Mouse (Mus musculus) Patski (cell line): ENCODE measurements around the gene Cer1. TPM values are rescaled to one million over a fixed set of nuclear protein-coding genes. Genes with fewer than 3 reads are reported as not detected.

Source experiments
- ATAC-seq: fragments of 100-300 bp; one replicate; pipeline ENCODE4 v1.8.0; 2021
- CTCF ChIA-PET: fragments of 350-600 bp; sonication (Branson Sonifier 250); formaldehyde crosslinking; loops from one replicate; lab custom pipeline; 2022; ENCODE audit warnings: inconsistent platforms; lab: Charles Lee
- POLR2A ChIA-PET: fragments of 350-600 bp; sonication (Branson Sonifier 250); formaldehyde crosslinking; loops from one replicate; lab custom pipeline; 2022; ENCODE audit warnings: antibody characterized with exemption, inconsistent platforms; lab: Charles Lee
- DNase-seq: peaks from one replicate; pipeline ENCODE4 v3.0.0-alpha.2; 2011; ENCODE audit warnings: low read depth, low spot score
- H3K27me3 ChIP-seq: fragments of 371-371 bp; one replicate; pipeline ENCODE4 v1.5.1; 2021
- CTCF ChIP-seq: fragments of 100-300 bp; IDR thresholded peaks from one replicate; pipeline ENCODE4 v1.5.1; 2021
- in situ Hi-C: fragments of 300-500 bp; cut with MboI; formaldehyde crosslinking; loops from 3 replicates; pipeline ENCODE4 v1.11.1; 2018; ENCODE audit warnings: low pct_unique_long_range_greater_than_20kb, mixed read lengths
- polyA plus RNA-seq: library from polyadenylated mRNA; unstranded; gene quantifications from one replicate; pipeline ENCODE4 v1.2.3, GENCODE M21; 2021

Gene Cer1
- polyA plus RNA-seq, 1 experiment from 2014 or later = not detected

GRCm38 (mm10) chr4:82860566-82860965 is 24.4 kb downstream of the Cer1 start:
- ATAC-seq (no peak), DNase-seq (no peak)
- no peaks in the 10 kb centered on the region for H3K27me3 ChIP-seq
- ChIA-PET CTCF (no interaction called here), POLR2A (no interaction called here)
- TF ChIP-seq CTCF = no peak
- in situ Hi-C loops = no loop called here

DNA sequence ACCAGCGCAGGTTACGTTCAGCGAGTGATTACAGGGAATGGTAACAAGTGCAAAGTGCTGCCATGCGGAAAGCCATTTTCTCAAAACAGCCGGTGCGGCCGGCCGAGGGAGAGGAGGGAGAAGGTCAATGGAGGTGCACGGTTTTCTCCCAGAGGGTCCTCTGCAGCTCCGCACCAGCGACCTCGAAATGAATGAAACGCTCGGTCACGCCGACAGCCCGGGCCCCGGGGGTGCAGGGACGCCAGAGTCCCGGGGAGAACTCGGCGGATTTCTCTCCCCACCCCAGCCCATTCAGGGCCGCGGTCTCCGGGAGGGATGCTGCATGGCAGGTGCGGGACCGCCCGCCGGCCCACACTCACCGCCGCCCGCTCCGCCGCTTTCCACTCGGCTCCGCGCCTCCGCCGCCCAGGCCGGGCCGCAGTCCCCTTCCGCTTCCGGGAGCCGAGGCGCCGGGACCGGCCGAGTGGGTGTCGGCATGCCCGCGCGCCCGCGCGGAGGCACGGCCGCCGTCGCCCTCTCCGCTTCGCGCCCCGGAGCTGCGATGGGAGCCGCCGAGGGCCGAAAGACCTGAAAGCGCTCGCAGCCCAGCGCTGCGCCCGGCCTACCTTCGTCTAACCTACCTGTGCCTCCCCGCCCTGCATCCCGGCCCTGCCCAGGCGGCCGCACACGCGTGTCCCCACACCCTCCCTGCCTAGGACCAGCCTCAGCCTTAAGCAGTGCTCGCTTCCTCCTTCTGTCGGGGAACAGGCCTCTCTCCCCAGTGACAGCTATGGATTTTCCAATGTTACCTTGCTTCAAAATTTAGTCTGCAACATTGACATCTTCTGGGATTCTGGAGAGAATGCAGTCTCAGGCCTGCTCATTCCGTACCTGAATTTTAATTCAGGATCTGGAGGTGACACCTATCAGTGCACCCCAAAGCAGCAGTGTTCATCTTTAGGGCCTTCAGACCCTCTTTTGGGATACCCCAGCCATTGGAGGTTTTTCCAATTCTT is 25.5 kb downstream of the Cer1 start, which contains the start of gene Zdhhc21:
Gene Zdhhc21, minus strand, starts transcription at position 828 of the 995 bp plus-strand sequence.
- no peak for TF ChIP-seq CTCF
- in situ Hi-C loops = no loop called here
- peak; percentile 80 for ATAC-seq
- ChIA-PET POLR2A (no interaction called here), CTCF (no interaction called here)
- H3K27me3 ChIP-seq = no peaks in the 10 kb centered on the region
- DNase-seq = no peak

DNA sequence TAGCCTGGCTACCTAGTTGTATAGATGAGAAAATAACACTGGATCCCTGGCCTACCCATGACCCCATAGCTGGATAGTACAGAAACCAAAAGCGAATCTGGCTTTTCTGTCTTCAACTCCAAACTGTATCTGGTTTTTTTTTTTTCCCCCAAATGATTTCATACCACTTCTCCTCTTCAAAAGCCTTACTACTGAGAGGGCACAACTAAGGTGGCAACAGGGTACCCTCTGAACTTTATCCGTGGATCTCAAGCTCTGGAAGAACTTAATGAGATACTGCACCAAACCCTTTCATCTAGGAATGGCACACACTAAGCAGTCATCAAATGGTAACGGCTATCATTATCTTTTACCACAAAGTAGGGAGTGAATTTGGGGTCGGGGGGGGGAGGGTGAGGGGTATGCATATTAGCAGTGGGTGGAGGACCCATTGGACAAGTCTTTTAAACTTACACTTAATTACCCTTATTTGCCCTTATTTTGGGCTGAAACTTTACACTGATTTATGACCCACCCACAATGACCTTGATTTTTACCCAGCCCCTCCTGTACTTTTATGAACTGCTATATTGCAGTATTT is 26.4 kb downstream of the Cer1 start:
- ChIA-PET CTCF (no interaction called here), POLR2A (interaction anchor here (1.4 kb wide), 1 partner anchor 92 kb away, joined by 3 read pairs; no protein-coding TSS in a partner anchor)
- ATAC-seq (no peak), DNase-seq (no peak)
- no peaks in the 10 kb centered on the region for H3K27me3 ChIP-seq
- no peak for TF ChIP-seq CTCF
- in situ Hi-C loops = no loop called here

- ChIA-PET POLR2A (no interaction called here), CTCF (interaction anchor here (1.0 kb wide), 1 partner anchor 145 kb away, joined by 3 read pairs; no protein-coding TSS in a partner anchor)
- DNase-seq = no peak
- no peaks in the 10 kb centered on the region for H3K27me3 ChIP-seq
- in situ Hi-C loops = no loop called here
- TF ChIP-seq CTCF = no peak
- no peak for ATAC-seq
Measured at GRCm38 (mm10) chr4:82856986-82857385, 28.0 kb downstream of the Cer1 start.

DNA sequence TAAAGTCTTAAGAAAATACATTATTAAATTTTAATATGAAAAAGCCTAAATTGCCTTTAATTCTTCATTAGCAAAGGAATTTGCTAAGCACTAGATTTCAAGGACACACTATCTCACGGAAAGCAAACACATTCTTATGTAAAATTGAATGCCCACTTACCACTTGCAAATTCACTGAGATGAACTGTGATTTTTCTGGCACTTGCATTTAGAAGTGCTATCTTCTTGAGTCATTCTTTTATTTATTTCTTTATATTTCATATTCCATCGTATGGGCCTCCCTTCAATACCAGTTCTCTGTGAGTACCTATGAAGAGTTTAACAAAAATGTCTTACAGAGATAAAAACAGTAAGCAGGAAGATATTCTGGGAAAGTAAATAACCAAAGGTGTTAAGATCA is 31.1 kb downstream of the Cer1 start:
- ATAC-seq (no peak), DNase-seq (no peak)
- ChIA-PET CTCF (no interaction called here), POLR2A (no interaction called here)
- in situ Hi-C loops = no loop called here
- TF ChIP-seq CTCF = no peak
- no peaks in the 10 kb centered on the region for H3K27me3 ChIP-seq

DNA sequence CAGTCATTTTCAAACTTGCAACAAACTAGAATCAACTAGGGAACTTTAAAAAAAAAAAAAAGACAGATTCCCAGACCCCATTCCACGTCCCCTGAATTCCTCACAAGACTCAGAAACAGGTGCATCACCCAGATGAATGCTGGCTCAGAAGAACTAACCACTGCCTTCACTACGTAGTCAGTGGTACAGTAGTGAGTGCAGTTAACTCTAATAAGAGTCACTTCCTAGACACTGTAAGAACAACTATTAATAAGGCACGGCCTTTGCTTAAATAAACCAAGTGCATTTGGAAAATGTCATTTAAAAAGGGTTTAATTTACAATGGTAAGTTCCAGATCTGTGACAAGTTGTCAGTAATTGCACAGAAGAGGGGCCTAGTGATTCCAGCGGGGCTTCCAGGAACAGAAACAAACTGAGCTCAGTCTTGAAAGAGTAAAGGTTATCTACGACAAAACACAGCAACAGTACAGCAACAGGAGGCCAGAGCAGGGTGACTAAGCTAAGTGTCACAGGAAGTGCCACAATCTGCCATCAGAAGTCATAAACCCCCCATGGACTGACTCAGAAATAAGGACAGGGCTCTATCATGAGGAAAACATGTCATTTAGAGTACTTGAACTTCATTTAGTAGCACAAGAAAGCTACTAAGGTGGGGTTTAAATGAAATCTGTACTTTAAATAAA is 36.3 kb downstream of the Cer1 start:
- DNase-seq (no peak), ATAC-seq (no peak)
- H3K27me3 ChIP-seq = no peaks in the 10 kb centered on the region
- CTCF ChIA-PET = no interaction called here
- in situ Hi-C loops = loop anchor here (5.0 to 25.0 kb wide), 3 partner anchors 84 to 1286 kb away; no protein-coding TSS in a partner anchor
- TF ChIP-seq CTCF = no peak
- POLR2A ChIA-PET = interaction anchor here (0.9 kb wide), 1 partner anchor 569 kb away, joined by 3 read pairs; the partner anchor contains the start of gene Snapc3

DNA sequence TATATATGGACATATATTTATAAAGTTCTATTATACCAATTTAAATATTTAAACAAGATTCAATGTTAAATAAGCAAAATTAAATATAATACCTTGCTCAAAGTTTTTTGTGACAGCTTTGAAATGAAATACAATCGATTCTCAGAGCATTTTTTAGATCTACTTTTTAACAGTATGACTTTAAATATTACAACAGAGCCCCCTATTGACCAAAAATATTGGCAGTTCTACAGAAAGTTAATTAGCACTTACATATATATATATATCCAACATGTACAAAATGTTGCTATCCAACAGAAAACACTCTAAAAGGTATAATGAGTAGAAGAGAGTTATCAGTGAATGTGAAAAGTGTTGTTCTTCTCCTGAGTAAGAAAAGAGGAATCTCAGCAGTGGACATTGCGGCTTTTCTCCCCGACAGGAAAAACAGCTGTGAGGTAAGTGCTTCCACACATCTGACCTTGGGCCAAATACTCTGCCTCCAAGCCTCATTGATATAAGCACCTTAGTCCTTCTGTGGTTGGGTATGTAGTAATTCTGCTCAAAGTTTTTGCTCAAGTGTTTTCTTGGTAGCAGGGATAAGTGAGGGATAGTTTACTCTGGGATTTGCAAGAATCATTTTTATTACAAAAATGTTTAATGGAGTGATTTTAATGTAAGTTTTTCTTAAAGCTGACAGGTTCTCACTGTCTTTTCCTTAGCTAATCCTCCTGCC is 47.3 kb downstream of the Cer1 start:
- ChIA-PET CTCF (interaction anchor here (1.1 kb wide), 1 partner anchor 9 kb away, joined by 3 read pairs; no protein-coding TSS in a partner anchor), POLR2A (no interaction called here)
- DNase-seq = no peak
- no peaks in the 10 kb centered on the region for H3K27me3 ChIP-seq
- in situ Hi-C loops = loop anchor here (10.0 to 25.0 kb wide), 3 partner anchors 193 to 1275 kb away; no protein-coding TSS in a partner anchor
- no peak for TF ChIP-seq CTCF
- no peak for ATAC-seq

Other genes starting within 250 kb of the Cer1 start
- 27.3 TPM for gene Nfib, start 179.4 kb downstream of the Cer1 start, polyA plus RNA-seq
- gene Zdhhc21, start 25.2 kb downstream of the Cer1 start, polyA plus RNA-seq = 9.0 TPM
- 0.10 TPM for gene Frem1, start 167.2 kb upstream of the Cer1 start, polyA plus RNA-seq